Mouse (Mus musculus): ENCODE results near the gene Tubgcp6.

DNA sequence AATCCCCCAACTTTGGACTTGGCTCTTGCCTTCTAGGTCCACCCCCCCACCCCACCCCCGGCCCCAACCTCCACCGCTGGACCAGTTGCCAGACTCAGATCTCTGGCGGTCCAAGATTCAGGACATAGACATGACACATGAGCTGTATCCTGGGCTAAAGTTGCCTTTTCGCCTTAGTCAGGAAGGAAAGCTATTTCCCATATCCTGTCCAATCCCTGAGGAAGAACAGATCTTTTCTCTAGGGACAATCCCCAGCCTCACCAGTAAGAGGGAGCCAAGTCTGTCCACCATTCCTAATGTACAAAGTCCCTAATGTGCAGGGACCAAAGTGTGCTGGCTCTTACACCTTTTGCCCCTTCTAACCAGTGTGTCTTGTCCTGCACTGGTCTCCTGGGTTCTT, 19.0 kb upstream of the Tubgcp6 start:
- TF ChIP-seq CTCF (IDR thresholded peaks at IDR 0.05; ENCODE audit: low read depth) (no peak), EP300 (IDR thresholded peaks at IDR 0.05; ENCODE audit: low read depth) (no peak)
